In the genomic region with DNA sequence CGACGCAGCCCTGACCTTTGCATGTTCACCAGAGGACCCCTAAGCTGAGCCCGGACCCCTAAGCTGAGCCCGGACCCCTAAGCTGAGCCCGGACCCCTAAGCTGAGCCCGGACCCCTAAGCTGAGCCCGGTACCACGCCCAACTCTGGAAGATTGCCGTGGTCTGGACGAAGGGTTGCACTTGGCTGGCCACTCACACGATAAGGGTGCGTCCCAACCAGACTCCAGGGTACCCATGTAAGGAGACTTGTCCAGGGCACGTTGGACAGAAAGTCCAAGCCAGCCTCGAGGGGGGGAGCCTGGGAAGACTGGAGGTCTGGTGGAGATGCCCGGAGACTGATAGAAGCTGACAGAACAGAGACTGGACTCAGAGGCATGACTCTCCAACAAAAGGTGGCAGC, we compare ENCODE assay signal across 8 mouse cellular contexts. TPM values are rescaled to one million over a fixed set of nuclear protein-coding genes. Genes with fewer than 3 reads are reported as not detected.
DNase-seq lines count a peak whose midpoint lies in the region; ATAC-seq lines count a peak whose summit lies in the region.

No protein-coding gene starts in this region.

- WGBS in heart, embryonic 15.5 days = 18% methylated on average over 15 of the region's 15 CpGs
- WGBS in lung, embryonic 16.5 days = 15% methylated on average over 15 of the region's 15 CpGs

- H3K27ac ChIP-seq in brown adipose tissue, adult 24 weeks (replicated peaks; ENCODE audit: low read depth, low read length) = no peak overlapping the region
- H3K27ac ChIP-seq in heart, embryonic 15.5 days = no peak overlapping the region
- H3K27ac ChIP-seq in lung, embryonic 16.5 days (ENCODE audit: low read length) = no peak overlapping the region

- ATAC-seq in heart, embryonic 15.5 days (replicated peaks; ENCODE audit: insufficient number of reproducible peaks, insufficient read depth, low FRiP score, low read depth) = no peak
- ATAC-seq in lung, embryonic 16.5 days (ENCODE audit: low read depth) = no peak
- no peak for ATAC-seq in frontal cortex, adult (ENCODE audit: low TSS enrichment)

- peak overlapping the region; percentile 96 for H3K4me2 ChIP-seq in heart, embryonic 15.5 days
- peak overlapping the region; percentile 99 for H3K4me2 ChIP-seq in lung, embryonic 16.5 days (ENCODE audit: low read depth, low read length)

- peak; percentile 37 for DNase-seq in cerebellum, adult 11 months
- no peak for DNase-seq in cerebellum, postnatal 36 days
- no peak for DNase-seq in adrenal gland, adult 2 months
- DNase-seq in gastrocnemius, postnatal 10 days = no peak

- no peaks in the 10 kb centered on the region for H3K36me3 ChIP-seq in heart, embryonic 15.5 days
- no peaks in the 10 kb centered on the region for H3K36me3 ChIP-seq in lung, embryonic 16.5 days (ENCODE audit: control insufficient read depth, insufficient read depth, low read length)

- H3K4me1 ChIP-seq in brown adipose tissue, adult 24 weeks (ENCODE audit: control insufficient read depth, insufficient read depth, insufficient read length, low read length) = peaks cover 5% of the 10 kb centered on the region; the same call in 1 of the 2 replicates
- peaks cover 30% of the 10 kb centered on the region for H3K4me1 ChIP-seq in heart, embryonic 15.5 days (replicated peaks)
- peaks cover 19% of the 10 kb centered on the region for H3K4me1 ChIP-seq in lung, embryonic 16.5 days (replicated peaks; ENCODE audit: control insufficient read depth, insufficient read depth, low read length)

- no peaks in the 10 kb centered on the region for H3K9me3 ChIP-seq in heart, embryonic 15.5 days (replicated peaks)
- H3K9me3 ChIP-seq in lung, embryonic 16.5 days (ENCODE audit: control insufficient read depth, low read length) = no peaks in the 10 kb centered on the region

- H3K27me3 ChIP-seq in heart, embryonic 15.5 days = peaks cover 16% of the 10 kb centered on the region
- H3K27me3 ChIP-seq in lung, embryonic 16.5 days (ENCODE audit: control insufficient read depth, insufficient read depth, low read depth, low read length) = peaks cover 11% of the 10 kb centered on the region

- peak overlapping the region; percentile 61 for H3K9ac ChIP-seq in heart, embryonic 15.5 days
- peak overlapping the region; percentile 72 for H3K9ac ChIP-seq in lung, embryonic 16.5 days (ENCODE audit: low read length)

- H3K4me3 ChIP-seq in brown adipose tissue, adult 24 weeks (ENCODE audit: insufficient read depth, low read depth, low read length) = peak overlapping the region; percentile 67
- H3K4me3 ChIP-seq in heart, embryonic 15.5 days = peak overlapping the region; percentile 52
- H3K4me3 ChIP-seq in lung, embryonic 16.5 days (ENCODE audit: low read length) = peak overlapping the region; percentile 61

RNA-seq across cellular contexts. Expression of a gene that starts 5.2 kb away (rescaled TPM):
- polyA plus RNA-seq in brown adipose tissue, adult 24 weeks (2012; ENCODE audit: insufficient read depth, insufficient read length, missing spikeins) = 0.58 and 1.8 TPM in 2 replicates
- polyA plus RNA-seq in heart, embryonic 15.5 days (2015; fragmentation: Nextera tagmentation; extraction: Ambion mirVana) = 3.2 and 4.2 TPM in 2 replicates
- 3.8 and 4.6 TPM in 2 replicates for polyA plus RNA-seq in lung, embryonic 16.5 days (2015; fragmentation: Nextera tagmentation; extraction: Ambion mirVana)
- 1 to 10 TPM; 4.4 to 4.8 TPM for total RNA-seq in adrenal gland, adult 2 months (2021)
- 7.6 and 8.9 TPM in 2 replicates for polyA plus RNA-seq in adrenal gland, adult 2 months (2012; rRNA removed)
- under 1 TPM; 0.56 to 0.59 TPM for total RNA-seq in gastrocnemius, postnatal 10 days (2021)

RNA-seq across cellular contexts. Expression of a gene that starts 21.5 kb away (rescaled TPM):
- 6.2 and 7.5 TPM in 2 replicates for polyA plus RNA-seq in brown adipose tissue, adult 24 weeks (2012; ENCODE audit: insufficient read depth, insufficient read length, missing spikeins)
- 6.2 and 6.8 TPM in 2 replicates for polyA plus RNA-seq in heart, embryonic 15.5 days (2015; fragmentation: Nextera tagmentation; extraction: Ambion mirVana)
- 6.9 and 8.1 TPM in 2 replicates for polyA plus RNA-seq in lung, embryonic 16.5 days (2015; fragmentation: Nextera tagmentation; extraction: Ambion mirVana)
- 10 to 100 TPM; 10.3 to 17.3 TPM for total RNA-seq in adrenal gland, adult 2 months (2021)
- polyA plus RNA-seq in adrenal gland, adult 2 months (2012; rRNA removed) = 4.5 and 4.6 TPM in 2 replicates
- total RNA-seq in gastrocnemius, postnatal 10 days (2021) = 1 to 10 TPM; 5.0 to 5.7 TPM
